Mouse (Mus musculus): Measurements from ENCODE around the gene Rap1a.
"Not testable (repeated sequence)": the region's sequence is repeated elsewhere in the genome, so short reads cannot be mapped to it uniquely, and the experiment has no call there.

Gene Rap1a

DNA sequence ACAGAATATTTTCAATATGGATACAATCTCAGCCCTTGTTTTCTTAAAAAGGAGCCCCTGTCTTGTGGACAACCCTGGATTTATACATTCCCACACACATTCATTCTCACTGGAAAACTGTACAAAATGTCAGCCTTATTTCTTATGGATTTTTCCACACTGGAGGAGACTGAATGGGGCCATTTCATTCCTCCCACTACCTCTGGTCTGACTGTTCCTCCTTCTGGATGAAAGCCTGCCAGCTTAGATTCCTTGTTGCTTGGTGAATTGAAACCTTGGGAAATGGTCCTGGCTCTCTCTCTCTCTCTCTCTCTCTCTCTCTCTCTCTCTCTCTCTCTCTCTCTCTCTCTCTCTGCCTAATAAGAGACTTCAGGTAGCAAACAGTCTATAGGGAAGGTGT lies 88.3 kb downstream of the Rap1a start:
- no peak for DNase-seq

DNA sequence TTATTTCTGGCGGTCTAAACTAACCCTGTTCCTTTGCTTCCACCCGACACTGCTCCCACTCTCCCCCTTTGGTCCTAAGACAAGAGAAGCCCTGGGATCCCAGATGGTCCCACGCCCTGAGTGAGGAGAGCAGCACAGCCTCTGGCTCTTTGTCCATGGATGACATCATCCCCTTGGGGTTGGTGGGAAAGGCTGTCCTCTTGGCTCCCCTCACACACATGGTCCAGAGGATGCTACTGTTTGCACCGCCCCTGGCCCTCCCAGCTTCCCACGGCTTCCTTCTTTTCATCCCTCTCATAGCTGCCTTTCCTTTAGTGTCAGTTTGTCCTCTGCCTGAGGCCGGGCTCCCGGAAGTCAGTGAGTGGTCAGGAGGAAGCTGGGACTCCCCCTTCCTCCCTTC lies 89.4 kb downstream of the Rap1a start:
- DNase-seq = peak; percentile 60 to 68

DNA sequence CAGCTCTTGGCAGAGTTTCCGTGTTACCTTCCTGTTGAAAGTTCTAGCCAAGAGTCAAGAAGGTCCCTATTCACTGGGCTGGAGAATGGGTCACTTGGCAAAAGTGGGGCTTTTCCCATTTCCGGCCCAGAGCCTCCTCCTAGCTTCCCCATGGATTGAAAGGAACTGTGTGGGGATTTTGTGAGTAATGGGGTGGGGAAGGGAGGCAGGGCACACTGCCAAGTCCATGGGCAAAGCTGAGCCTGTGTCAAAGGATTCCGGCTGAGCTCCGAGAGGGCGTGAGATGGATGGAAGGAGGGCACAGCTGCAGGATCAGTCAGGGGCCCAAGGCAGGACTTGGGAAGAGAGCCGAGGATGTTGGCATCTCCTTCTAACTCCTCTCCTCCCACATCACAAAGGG lies 90.9 kb downstream of the Rap1a start:
- peak; percentile 50 to 74 for DNase-seq

DNA sequence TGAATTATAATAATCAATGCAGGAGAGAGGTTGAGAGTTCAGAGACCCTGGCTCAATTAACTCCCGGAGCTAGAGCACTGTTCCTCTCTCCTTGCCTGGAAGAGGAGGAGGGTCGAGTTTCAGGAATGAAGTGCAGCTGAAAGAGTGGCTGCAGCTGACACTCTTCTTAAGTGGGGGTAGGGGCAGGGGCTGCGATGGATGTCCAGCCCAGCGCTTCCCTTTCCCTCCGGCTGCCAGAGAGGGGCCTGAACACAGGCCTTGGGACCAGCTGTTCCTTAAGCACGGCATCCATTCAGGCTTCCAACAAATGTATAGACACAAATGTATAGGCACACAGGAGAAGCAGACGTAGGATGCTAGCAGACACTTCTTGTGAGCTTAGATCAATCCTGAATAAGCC lies 93.5 kb downstream of the Rap1a start:
- no peak for DNase-seq

DNA sequence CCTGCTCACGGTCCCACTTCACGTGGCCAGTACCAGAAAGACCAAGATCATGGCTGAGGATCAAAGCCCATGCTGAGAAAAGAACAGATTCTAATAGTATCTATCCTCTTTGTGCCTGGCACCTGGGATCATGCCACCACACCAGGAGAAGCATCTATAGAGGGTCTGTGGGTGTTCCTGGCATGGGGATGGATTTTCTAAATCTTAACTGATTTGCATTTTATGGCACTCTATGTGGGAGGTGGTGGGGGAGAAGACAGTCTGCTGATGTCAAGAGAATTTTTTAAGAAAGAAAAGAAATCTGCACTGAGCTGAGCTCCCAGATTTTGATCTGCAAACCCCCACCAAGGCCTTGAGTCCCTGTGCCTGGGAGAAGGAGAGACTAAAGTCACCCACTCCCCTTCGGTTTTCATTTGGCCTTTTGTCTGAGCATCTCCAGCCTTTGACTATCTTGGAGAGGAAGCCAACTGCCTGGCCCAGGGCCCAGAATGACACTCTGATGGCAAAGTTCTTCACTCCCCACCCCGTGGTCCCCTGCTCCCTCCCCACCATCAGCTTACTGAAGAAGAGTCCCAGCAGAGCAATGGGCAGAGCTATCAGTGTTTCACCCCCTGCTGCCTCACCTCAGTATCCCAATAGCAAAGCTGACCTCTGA lies 94.6 kb downstream of the Rap1a start:
- DNase-seq = peak; percentile 58 to 74

DNA sequence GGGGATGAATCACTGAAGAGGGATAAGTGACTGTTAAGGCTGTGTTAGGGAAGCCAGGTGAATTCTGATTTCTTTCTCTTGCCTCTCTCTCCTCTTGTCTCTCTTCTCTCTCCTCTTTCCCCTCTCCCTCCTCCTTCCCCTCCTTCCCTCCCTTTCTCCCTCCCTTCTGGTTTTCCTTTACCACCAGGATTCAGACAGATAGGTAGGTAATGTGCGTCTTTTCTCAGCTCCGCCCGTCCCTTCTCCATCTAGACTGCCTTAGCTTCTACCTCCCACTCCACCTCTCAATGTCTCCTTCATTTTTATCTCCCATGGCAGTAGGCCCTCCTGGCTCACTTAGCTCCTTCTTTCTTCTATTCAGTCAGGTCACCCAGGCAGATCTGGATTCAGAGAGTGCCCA lies 95.6 kb downstream of the Rap1a start:
- DNase-seq = no peak

DNA sequence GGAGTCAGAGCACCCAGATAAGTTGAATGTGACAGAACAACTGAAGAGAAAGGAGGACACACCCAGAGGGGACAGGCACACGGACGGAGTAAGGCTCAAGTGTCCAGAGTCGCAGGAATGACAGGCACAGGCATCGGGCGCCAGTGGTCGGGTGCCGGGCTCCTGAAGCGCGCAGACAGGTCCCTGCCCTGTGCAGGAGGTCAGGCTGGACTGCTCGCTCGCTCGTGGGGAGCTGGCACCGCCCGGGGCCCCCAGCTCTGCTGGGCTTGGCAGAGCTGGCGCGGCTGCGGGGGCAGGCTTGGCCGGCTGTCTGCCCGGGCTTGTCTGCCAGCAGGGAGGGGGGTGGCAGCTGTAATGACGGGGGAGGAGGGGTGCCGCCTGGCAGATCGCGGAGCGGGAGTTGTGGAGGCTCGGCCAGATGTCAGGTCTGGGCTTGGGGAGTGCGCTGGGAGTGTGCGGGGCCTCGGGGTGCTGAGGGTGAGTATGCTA lies 96.0 kb downstream of the Rap1a start:
- DNase-seq = peak; percentile 88 to 92

DNA sequence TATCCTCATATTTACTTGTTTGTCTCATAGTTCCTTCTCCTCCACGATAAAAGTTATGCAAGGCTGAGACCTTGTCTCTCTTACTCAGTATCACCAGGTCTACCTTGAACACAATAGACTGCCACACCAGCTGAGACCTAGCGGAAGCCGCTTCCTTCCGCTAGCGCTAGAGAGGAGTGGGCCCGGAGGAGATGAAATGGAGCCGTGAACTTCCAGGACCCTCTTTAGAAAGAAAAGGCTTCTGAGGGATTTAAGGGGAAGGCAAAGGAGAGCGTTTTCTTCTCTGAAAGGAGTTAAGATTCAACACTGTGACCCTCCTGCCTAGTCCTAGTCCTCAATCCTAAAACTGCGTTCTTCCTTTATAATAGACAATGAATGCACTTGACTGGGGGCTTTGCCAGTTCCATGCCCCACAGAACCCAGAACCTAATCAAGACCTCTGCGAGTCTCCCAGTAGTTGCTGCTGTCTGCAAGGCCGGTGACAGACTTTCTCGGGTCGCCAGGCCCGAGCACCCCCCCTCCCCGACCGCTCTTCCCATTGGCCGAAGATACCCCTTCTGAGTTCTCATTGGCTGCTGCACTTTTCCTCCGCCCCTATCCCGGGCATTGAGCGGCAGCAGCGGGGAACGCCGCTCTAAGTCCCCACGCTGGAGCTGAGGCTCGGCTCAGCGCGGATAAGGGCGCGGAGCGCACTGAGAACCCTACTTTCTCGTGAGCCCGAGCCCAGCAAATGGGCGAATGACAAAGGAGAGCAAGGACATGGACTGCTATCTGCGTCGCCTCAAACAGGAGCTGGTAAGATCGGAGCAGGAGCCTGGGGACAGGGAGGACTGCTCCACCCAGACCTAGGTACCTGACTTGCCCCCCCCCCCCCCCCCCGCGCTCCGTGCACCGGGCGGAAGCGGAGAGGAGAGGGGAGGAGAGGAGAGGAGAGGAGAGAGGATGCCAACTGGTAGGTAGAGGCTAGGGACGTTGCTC lies 96.8 kb downstream of the Rap1a start, which contains the start of gene Inka2:
Inka2 (plus strand) TSS at position 569 of the 978 bp plus-strand sequence.
- peak; percentile 90 to 91 for DNase-seq

DNA sequence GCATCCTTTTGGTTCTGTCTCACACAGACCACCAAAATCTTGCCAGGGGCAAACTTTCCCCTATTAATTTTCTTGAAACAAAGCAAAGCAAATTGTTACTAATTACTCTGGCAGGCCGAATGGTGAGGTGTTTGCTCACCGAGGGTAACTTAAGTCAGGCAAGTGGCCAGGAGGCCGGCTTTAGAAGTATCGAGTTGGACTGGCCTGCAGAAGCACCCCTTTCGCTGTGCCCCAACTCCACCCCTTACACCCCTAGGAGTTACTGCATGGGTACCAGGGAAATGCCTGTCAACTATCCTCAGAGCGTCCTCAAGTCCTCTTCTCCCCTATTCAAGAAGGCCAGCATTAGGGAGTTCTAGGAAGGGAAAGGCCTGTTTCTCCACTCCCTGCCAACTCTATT lies 97.6 kb downstream of the Rap1a start:
- no peak for DNase-seq

DNA sequence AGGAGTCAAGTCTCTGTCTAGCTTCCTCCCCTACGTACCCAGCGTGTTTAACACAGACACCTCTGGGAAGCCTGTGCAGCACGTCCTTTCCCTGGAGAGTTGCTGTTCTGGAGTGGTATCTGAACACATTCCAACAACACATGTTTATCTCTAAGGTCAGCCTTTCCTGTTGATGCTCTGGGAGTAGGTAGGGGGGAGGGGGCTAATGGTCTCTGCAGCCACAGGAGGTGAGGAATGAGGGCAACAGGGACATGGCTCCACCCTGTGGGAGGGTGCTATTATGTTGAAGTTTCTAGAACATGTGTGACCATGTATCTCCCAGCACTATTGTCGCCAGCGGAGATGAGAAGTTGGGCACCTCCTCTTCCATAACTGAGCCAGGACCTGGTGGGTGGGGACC lies 99.7 kb downstream of the Rap1a start:
- no peak for DNase-seq

DNA sequence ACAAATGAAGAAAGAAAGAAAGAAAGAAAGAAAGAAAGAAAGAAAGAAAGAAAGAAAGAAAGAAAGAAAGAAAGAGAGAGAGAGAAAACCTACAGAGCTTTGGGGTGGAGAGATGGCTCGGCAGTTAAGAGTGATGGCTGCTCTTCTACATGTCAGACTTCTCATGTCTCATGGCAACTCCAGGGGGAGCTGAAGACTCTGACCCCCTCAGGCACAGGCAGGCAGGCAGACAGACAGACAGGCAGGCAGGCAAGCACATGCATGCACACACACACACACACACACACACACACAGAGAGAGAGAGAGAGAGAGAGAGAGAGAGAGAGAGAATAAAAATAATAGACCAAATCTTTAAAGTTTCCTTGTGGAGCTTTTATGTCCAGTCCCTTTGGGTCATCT lies 100.3 kb downstream of the Rap1a start:
- not testable (repeated sequence) for DNase-seq

DNA sequence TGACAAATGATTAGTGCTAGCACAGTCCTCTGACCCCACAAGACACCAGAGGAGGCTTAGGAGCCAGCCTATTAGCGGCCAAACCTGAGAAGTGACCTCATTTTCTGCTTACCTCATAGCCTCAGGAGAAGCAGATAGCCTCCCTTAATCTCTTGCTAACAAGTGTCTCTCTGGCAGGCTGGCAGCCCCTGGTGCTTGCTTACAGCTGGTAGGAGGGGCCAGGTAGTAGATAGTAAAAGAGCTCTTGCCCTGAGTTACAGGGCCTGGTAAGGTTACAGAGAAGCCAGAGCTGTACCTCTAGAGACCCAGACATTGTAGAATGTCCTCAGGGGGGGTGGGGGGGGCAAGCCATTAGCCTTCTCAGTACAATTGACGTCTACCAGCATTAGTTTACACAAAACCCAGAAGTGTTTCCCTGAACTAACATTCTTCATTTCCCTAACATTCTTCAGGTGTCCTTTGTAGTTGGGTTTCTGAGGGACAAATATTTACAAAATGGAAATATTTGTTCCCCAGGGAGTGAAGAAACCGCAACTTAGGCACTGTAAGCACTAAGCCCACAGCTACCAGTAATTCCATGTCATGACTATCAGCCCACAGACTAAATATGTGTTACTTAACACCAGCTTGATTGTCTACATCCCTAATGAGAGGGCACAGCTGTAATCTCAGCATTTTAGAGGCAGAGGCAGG lies 101.7 kb downstream of the Rap1a start:
- DNase-seq = peak in 1 of 2 experiments; percentile 22

DNA sequence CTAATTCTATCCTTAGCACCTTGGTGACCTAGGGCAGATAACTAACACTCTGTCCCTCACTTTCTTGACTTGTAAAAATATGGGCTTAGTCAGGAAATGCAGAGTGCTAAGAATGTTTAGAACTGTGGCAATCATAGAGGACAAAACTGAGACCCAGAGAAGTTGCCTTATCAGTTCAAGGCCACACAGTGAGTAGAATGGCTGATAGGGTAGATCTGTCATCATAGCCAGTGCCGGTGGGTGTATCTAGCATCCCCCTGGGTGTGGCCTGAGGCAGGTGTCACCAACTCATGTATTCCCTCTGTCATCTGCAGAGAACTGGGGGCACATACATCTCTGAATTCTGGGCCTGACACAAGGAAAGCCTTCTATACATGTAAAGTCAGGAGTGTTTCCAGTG lies 102.8 kb downstream of the Rap1a start:
- no peak for DNase-seq

DNA sequence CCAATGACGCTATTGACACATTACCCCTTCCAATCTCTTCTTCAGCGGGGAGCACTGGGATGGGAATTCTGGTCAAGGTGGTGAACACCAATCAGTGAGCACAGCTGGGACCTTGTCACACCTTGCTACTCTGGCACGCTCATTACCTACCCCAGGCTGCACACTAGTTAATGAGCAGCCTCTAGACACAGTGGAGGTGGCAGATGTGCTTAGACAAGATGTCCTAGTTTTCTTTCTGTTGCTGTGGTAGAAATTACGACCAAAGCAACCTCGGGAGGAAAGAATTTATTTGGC lies 104.0 kb downstream of the Rap1a start:
- DNase-seq = peak in 1 of 2 experiments; percentile 30

DNA sequence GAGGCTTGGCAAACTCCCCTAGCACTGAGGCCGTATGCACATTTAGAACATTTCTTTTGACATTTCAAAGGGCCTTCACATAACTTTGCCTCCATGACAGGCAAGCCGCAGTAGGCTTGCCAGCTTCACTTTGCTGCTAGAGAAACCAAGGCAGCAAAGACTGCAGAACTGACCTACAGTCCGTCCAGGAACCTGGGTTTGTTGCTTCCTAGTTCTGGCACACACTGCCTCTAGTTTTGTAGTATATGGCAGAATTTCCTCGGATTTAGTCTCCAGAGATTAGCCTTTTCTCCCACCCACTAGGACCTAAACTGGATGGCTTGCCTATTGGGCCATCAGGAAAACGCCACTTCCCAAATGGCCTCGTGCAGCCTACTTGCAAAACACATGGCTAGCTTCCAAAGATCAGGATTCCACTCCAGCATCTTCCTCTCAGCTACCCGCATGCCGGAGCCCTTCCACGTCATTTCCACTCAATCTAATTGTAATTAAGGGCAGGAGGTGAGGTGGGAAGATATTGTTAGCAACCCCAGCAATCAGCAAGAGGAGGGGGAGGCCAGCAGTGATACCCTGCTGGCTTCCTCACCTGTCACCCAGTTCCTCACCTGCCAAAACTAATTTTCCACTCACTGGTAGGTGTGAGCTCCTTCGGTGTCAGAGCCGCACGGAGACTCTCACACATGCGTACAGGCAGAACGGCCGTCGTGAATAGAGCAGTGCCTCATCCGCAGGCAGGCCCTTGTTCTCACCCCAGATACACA lies 104.6 kb downstream of the Rap1a start:
- DNase-seq = peak; percentile 59 to 60

DNA sequence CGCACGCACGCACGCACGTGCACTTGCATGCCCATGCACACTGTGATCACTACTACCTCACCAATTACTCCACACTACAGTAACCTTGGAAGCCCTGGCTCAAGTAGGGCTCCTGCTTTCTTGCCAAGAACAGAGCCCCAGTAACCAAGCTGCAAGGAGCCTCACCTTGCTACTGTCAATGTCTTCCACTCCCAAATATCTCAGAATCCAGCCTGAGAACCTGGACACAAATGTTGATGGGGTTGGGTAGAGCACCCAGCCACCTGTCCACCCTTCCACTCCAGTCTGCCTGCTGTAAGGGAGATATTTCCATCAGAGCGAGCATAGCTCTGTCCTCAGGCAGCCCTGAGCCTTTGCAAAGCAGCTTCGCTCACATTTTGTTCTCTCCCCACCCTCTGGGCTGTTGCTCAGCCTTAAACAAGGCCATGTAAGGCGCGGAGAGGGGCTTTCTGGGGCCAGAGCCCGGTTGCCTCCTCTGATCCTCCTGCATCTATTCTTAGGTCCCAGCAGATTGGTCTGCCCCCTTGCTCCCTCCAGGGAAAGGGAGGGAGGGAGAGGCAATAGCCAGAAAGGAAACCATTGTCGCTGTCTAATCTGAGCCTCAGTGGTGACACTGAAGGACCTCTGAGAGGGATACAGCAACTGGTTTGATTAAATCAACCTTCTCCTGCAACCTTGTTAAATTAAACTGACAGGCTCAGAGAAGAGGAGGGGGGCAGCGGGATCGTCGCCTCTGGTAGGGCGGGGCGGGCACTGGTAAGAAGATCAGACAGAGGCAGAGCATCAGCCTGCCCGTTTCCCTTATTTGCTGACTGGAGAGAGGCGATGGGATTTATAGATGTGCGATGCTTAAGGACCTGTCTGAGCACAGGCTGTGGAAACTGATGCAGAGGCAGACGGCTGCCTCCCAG lies 105.4 kb downstream of the Rap1a start:
- DNase-seq = peak; percentile 77

DNA sequence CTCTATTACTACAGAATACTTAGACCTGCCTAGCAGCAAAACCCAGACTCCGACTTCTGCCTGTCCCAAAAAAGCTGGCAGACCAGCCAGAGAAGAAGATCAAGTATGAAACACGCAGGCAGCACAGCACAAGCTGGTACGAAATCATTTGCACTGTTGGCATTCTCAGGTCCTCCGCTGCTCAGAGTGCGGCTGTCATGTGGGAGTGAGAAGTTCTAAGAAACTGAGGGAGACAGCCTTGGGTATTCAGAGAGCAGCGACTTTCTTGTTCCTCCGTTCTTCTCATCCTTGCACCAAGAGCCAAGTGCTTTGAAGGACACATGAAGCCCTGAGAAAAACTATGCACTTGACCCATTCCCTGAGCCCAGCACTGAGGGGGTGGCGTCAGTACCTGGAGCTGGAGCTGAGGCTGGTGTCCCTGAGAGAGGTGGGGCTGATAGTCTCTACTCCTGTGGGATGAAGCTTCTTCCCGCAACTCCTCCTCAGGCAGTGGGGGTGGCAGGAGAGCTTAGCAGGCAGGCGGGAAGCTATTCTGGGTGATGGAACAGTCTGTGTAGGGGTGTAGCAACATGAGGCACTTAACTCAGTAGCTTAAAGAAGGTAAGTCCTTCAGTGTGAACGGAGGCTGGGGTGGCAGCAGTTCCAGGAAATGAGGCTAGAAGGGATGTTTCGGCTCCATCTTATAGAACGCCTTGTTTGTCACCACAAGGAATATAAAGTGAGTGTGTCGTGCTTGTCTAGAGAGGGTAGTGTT lies 107.6 kb downstream of the Rap1a start:
- peak in 1 of 2 experiments; percentile 25 for DNase-seq

DNA sequence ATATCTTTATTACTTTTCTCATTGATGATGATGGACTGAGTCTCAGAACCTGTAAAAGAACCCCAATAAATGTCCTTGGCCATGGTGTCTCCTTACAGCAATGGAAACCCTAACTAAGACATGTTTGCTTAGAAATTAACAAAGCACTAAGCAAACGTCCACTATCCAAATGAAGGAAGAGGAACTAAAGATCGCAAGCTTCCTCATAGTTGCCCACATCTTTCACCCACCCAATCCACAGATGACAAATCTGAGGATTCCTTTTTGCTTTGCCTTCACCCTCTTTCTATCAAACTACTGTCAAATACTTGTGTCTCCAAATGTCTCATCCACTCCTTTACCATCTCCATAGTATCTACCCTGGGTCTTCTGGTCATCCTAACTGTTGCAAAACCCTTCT lies 112.6 kb downstream of the Rap1a start:
- no peak for DNase-seq

DNA sequence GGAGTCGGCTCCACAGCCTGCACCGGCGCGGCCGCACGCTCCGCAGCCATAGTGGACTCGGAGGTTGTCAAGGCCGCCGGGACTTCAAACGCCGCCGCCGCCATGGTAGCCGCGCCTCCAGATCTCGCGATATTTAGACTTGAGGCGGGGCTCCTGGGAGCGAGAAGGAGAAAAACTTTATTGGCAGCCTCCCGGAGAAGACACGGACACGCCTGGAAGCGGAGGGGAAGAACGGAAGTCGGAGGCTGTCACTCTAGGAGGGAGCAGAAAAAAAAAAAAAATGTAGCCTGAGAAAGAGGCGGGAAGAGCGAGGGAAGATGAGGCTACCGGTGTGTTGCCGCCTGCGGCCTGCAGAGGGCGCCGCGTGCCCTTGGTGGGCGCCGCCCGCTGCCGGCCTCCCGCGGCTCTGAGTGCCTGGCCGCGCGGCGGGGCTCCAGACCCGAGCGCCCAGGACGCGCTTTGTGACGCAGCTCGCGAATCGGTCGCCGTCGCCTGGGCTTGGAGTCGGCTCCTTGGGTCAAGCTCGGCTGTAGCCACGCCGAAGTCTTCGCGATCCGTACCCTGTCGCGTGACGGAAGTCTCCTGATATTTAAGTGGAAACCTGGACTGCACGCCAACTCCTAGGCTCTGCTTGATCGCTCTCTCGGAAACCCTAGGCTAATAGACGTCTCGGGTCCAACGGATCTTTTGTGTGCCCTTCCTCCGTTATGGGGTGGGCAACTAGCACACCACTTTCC lies 113.6 kb downstream of the Rap1a start, which contains the start of gene Ddx20:
Ddx20 (minus strand) TSS at position 251 of the 737 bp plus-strand sequence.
- peak; percentile 93 to 95 for DNase-seq

Measured in cerebellum, postnatal 25 days (tissue).